Mouse (Mus musculus) ES-E14 (cell line): ENCODE results near the gene BC030867. TPM values are rescaled to one million over a fixed set of nuclear protein-coding genes. Genes with fewer than 3 reads are reported as not detected.

Experiments used
- DNase-seq: peaks from one replicate; pipeline ENCODE4 v3.0.0-alpha.2; 2013; ENCODE audit warnings: low read depth, low spot score
- H3K27ac ChIP-seq: 2 replicates; pipeline ENCODE4 v1.5.1; 2012; ENCODE audit warnings: low read depth, mild to moderate bottlenecking, low read length, moderate library complexity, mixed read lengths; ENCODE audit not compliant: poor library complexity, insufficient read depth, severe bottlenecking
- H3K36me3 ChIP-seq: 2 replicates; pipeline ENCODE4 v1.6.1; 2012; ENCODE audit warnings: mild to moderate bottlenecking, low read length, moderate library complexity, mixed read lengths; ENCODE audit not compliant: control insufficient read depth, poor library complexity, insufficient read depth, severe bottlenecking
- H3K4me1 ChIP-seq, 2 experiments: fragments of 150-350 bp in 1 of 2; sonication (generic) in 1 of 2; 2 replicates each; pipeline ENCODE4 v1.6.1; 2012; ENCODE audit warnings: low read length in 2 of 2, mild to moderate bottlenecking in 1 of 2, mixed read lengths in 1 of 2; ENCODE audit not compliant: control insufficient read depth in 2 of 2, insufficient read depth in 2 of 2, poor library complexity in 1 of 2
- H3K4me3 ChIP-seq, 2 experiments: fragments of 150-350 bp in 1 of 2; sonication (generic) in 1 of 2; 2 replicates each; pipeline ENCODE4 v1.5.1; 2012; ENCODE audit warnings: low read length in 2 of 2, low read depth in 1 of 2, mild to moderate bottlenecking in 1 of 2, mixed read lengths in 1 of 2; ENCODE audit not compliant: insufficient read depth in 1 of 2, poor library complexity in 1 of 2, severe bottlenecking in 1 of 2
- H3K9ac ChIP-seq: 2 replicates; pipeline ENCODE4 v1.6.1; 2012; ENCODE audit warnings: low read depth, mild to moderate bottlenecking, low read length, mixed read lengths; ENCODE audit not compliant: poor library complexity, insufficient read depth, severe bottlenecking
- H3K9me3 ChIP-seq: fragments of 150-350 bp; sonication (generic); 2 replicates; pipeline ENCODE4 v1.6.1; 2012; ENCODE audit warnings: low read depth, mild to moderate bottlenecking, low read length; ENCODE audit not compliant: control insufficient read depth, insufficient read depth
- CHD2 ChIP-seq: IDR thresholded peaks from 2 replicates; pipeline ENCODE4 v1.6.1; 2014; ENCODE audit warnings: mild to moderate bottlenecking, low read depth, low read length, inconsistent platforms
- HCFC1 ChIP-seq: IDR thresholded peaks from 2 replicates; pipeline ENCODE4 v1.6.1; 2012; ENCODE audit warnings: low read length, inconsistent platforms, borderline replicate concordance; ENCODE audit not compliant: insufficient read depth
- MAFK ChIP-seq: IDR thresholded peaks from 2 replicates; pipeline ENCODE4 v1.6.1; 2014; ENCODE audit warnings: mild to moderate bottlenecking, low read depth, low read length, inconsistent platforms; ENCODE audit not compliant: insufficient read depth
- ZC3H11A ChIP-seq: IDR thresholded peaks from 2 replicates; pipeline ENCODE4 v1.6.1; 2012; ENCODE audit warnings: low read depth, mild to moderate bottlenecking, inconsistent platforms, low read length, borderline replicate concordance
- ZNF384 ChIP-seq: IDR thresholded peaks from 2 replicates; pipeline ENCODE4 v1.6.1; 2012; ENCODE audit warnings: low read depth, low read length, inconsistent platforms
- in situ Hi-C, 2 experiments: fragments of 600-800 bp; cut with MboI; formaldehyde crosslinking; loops; one replicate each; pipeline ENCODE4 v1.15.1; 2025; ENCODE audit warnings: low sequenced_read_pairs in 2 of 2, inconsistent platforms in 1 of 2; ENCODE audit not compliant: unreplicated experiment in 2 of 2
- total RNA-seq: library from RNA; depleted of rRNA; stranded (reverse); fragments of 300-350 nt; gene quantifications from 2 replicates; pipeline ENCODE4 v1.2.3, GENCODE M21; 2012

BC030867 gene
- total RNA-seq, 1 experiment = 17.3 TPM

- DNase-seq = no peak
- Histone ChIP-seq H3K9ac (no peak overlapping the region), H3K4me3 (no peak overlapping the region), H3K4me1 (peaks cover 7 to 45% of the 10 kb centered on the region in 2 experiments; a peak in 2 of 4 replicates), H3K36me3 (peaks cover 11% of the 10 kb centered on the region; the same call in 1 of the 2 replicates), H3K27ac (no peak overlapping the region), H3K9me3 (no peaks in the 10 kb centered on the region)
- no peak for TF ChIP-seq ZC3H11A
- TF ChIP-seq MAFK = no peak
- no peak for TF ChIP-seq HCFC1
- TF ChIP-seq ZNF384 = no peak
- TF ChIP-seq CHD2 = no peak
- in situ Hi-C loops = no loop called here
Observed at GRCm38 (mm10) chr11:102221243-102221953, 27.3 kb upstream of the BC030867 start.

- no peak for DNase-seq
- no peaks in the 10 kb centered on the region for H3K9me3 ChIP-seq
- in situ Hi-C loops = no loop called here
- H3K36me3 ChIP-seq = peaks cover 11% of the 10 kb centered on the region; the same call in 1 of the 2 replicates
- no peak overlapping the region for H3K27ac ChIP-seq
- TF ChIP-seq MAFK = no peak
- no peak for TF ChIP-seq ZNF384
- no peak for TF ChIP-seq ZC3H11A
- TF ChIP-seq HCFC1 = no peak
- TF ChIP-seq CHD2 = no peak
- H3K4me3 ChIP-seq = no peak overlapping the region
- H3K4me1 ChIP-seq = peaks cover 7 to 48% of the 10 kb centered on the region in 2 experiments; a peak in 2 of 4 replicates
- H3K9ac ChIP-seq = no peak overlapping the region
Observed at GRCm38 (mm10) chr11:102221954-102222351, 26.7 kb upstream of the BC030867 start.

GRCm38 (mm10) chr11:102223166-102223565 is 25.5 kb upstream of the BC030867 start:
- Histone ChIP-seq H3K9me3 (no peaks in the 10 kb centered on the region), H3K36me3 (peaks cover 5% of the 10 kb centered on the region; the same call in 1 of the 2 replicates), H3K4me1 (peaks cover 7 to 56% of the 10 kb centered on the region in 2 experiments; a peak in 3 of 4 replicates), H3K4me3 (no peak overlapping the region), H3K9ac (no peak overlapping the region), H3K27ac (no peak overlapping the region)
- no peak for TF ChIP-seq ZC3H11A
- TF ChIP-seq MAFK = no peak
- TF ChIP-seq ZNF384 = no peak
- no peak for TF ChIP-seq HCFC1
- TF ChIP-seq CHD2 = no peak
- peak; percentile 52 for DNase-seq
- in situ Hi-C loops = no loop called here

GRCm38 (mm10) chr11:102224686-102225085 is 24.0 kb upstream of the BC030867 start:
- Histone ChIP-seq H3K4me3 (0 out of 4 replicates have a peak overlapping the region, but pooled peaks of 1 of the 2 experiments have one; percentile 2), H3K27ac (no peak overlapping the region), H3K36me3 (peaks cover 4% of the 10 kb centered on the region; the same call in 1 of the 2 replicates), H3K9ac (no peak overlapping the region), H3K4me1 (peaks cover 11 to 57% of the 10 kb centered on the region in 2 experiments; a peak in 3 of 4 replicates), H3K9me3 (no peaks in the 10 kb centered on the region)
- in situ Hi-C loops = no loop called here
- DNase-seq = no peak
- TF ChIP-seq MAFK = no peak
- TF ChIP-seq CHD2 = no peak
- TF ChIP-seq ZNF384 = no peak
- no peak for TF ChIP-seq ZC3H11A
- TF ChIP-seq HCFC1 = no peak
